Mouse (Mus musculus) kidney, embryonic 16.5 days (tissue): ENCODE data around the gene Lipm. TPM values are rescaled to one million over a fixed set of nuclear protein-coding genes. Genes with fewer than 3 reads are reported as not detected.

Experiments used
- ATAC-seq: fragments of 200-750 bp; cut with Nextera tagmentation; 2 replicates; pipeline ENCODE4 v1.8.0; 2017; ENCODE audit warnings: moderate TSS enrichment; ENCODE audit not compliant: low FRiP score, low TSS enrichment
- H3K27ac ChIP-seq: fragments of 300-500 bp; sonication (generic); 2 replicates; pipeline ENCODE4 v1.5.1; 2014; ENCODE audit warnings: low read length
- H3K27me3 ChIP-seq: fragments of 300-500 bp; sonication (generic); 2 replicates; pipeline ENCODE4 v1.6.1; 2014; ENCODE audit warnings: low read length, control low read depth, mixed read lengths; ENCODE audit not compliant: insufficient read depth
- H3K36me3 ChIP-seq: fragments of 300-500 bp; sonication (generic); 2 replicates; pipeline ENCODE4 v1.6.1; 2014; ENCODE audit warnings: low read length, control low read depth, mixed read lengths; ENCODE audit not compliant: insufficient read depth
- H3K4me1 ChIP-seq: fragments of 300-500 bp; sonication (generic); 2 replicates; pipeline ENCODE4 v1.6.1; 2014; ENCODE audit warnings: low read length, control low read depth, mixed read lengths; ENCODE audit not compliant: insufficient read depth
- H3K4me2 ChIP-seq: fragments of 300-500 bp; sonication (generic); replicated peaks from 2 replicates; pipeline ENCODE4 v1.6.1; 2014; ENCODE audit warnings: low read depth, low read length
- H3K4me3 ChIP-seq: fragments of 300-500 bp; sonication (generic); 2 replicates; pipeline ENCODE4 v1.5.1; 2014; ENCODE audit warnings: mild to moderate bottlenecking, low read length
- H3K9ac ChIP-seq: fragments of 300-500 bp; sonication (generic); replicated peaks from 2 replicates; pipeline ENCODE4 v1.6.1; 2014; ENCODE audit warnings: low read length
- H3K9me3 ChIP-seq: fragments of 300-500 bp; sonication (generic); 2 replicates; pipeline ENCODE4 v1.6.1; 2016; ENCODE audit warnings: low read length, control low read depth
- WGBS: fragments of 180-500 bp; shearing (Covaris S2); extraction: QIAGEN DNeasy Blood & Tissue Kit; methylation state at CpG from one replicate; pipeline ENCODE4 v1.1.7; 2014; 5-methylcytosine and 5-hydroxymethylcytosine counted together
- polyA plus RNA-seq: library from polyadenylated mRNA; unstranded; fragments of >200 nt; fragmentation: Nextera tagmentation; extraction: Ambion mirVana; gene quantifications from 2 replicates; pipeline ENCODE4 v1.2.1, GENCODE M21; 2015

Gene Lipm
- polyA plus RNA-seq, 1 experiment from 2014 or later, result not detected

GRCm38 (mm10) chr19:34101888-34102287 is 1.2 kb downstream of the Lipm start:
- ATAC-seq, result no peak
- Histone ChIP-seq H3K9ac (no peak overlapping the region), H3K4me3 (no peak overlapping the region), H3K4me1 (no peaks in the 10 kb centered on the region), H3K27me3 (no peaks in the 10 kb centered on the region), H3K9me3 (no peaks in the 10 kb centered on the region), H3K36me3 (no peaks in the 10 kb centered on the region), H3K4me2 (no peak overlapping the region), H3K27ac (no peak overlapping the region)
- WGBS, result 86% methylated on average over 7 of the region's 7 CpGs

- no peaks in the 10 kb centered on the region for H3K27me3 ChIP-seq
- H3K4me1 ChIP-seq, result no peaks in the 10 kb centered on the region
- no peak overlapping the region for H3K4me2 ChIP-seq
- no peaks in the 10 kb centered on the region for H3K36me3 ChIP-seq
- H3K9me3 ChIP-seq, result no peaks in the 10 kb centered on the region
- H3K27ac ChIP-seq, result no peak overlapping the region
- no peak overlapping the region for H3K4me3 ChIP-seq
- no peak for ATAC-seq
- 86% methylated on average over 3 of the region's 3 CpGs for WGBS
- H3K9ac ChIP-seq, result no peak overlapping the region
These were observed 4.1 kb downstream of the Lipm start for GRCm38 (mm10) chr19:34104841-34105240.

- Histone ChIP-seq H3K4me2 (no peak overlapping the region), H3K27me3 (no peaks in the 10 kb centered on the region), H3K9ac (no peak overlapping the region), H3K27ac (no peak overlapping the region), H3K4me1 (peaks cover 10% of the 10 kb centered on the region; the same call in 1 of the 2 replicates), H3K4me3 (no peak overlapping the region), H3K9me3 (no peaks in the 10 kb centered on the region), H3K36me3 (no peaks in the 10 kb centered on the region)
- 68% methylated on average over 1 of the region's 1 CpGs for WGBS
- ATAC-seq, result no peak
These were observed 18.4 kb downstream of the Lipm start for GRCm38 (mm10) chr19:34119102-34119501.

GRCm38 (mm10) chr19:34119653-34120052 is 18.9 kb downstream of the Lipm start:
- ATAC-seq, result no peak
- no peak overlapping the region for H3K9ac ChIP-seq
- no peaks in the 10 kb centered on the region for H3K9me3 ChIP-seq
- H3K36me3 ChIP-seq, result no peaks in the 10 kb centered on the region
- no peak overlapping the region for H3K4me3 ChIP-seq
- peaks cover 10% of the 10 kb centered on the region; the same call in 1 of the 2 replicates for H3K4me1 ChIP-seq
- no peak overlapping the region for H3K4me2 ChIP-seq
- no peak overlapping the region for H3K27ac ChIP-seq
- 48% methylated on average over 4 of the region's 4 CpGs for WGBS
- H3K27me3 ChIP-seq, result no peaks in the 10 kb centered on the region

- Histone ChIP-seq H3K27me3 (no peaks in the 10 kb centered on the region), H3K4me2 (no peak overlapping the region), H3K27ac (no peak overlapping the region; the same call in 1 of the 2 replicates), H3K9me3 (no peaks in the 10 kb centered on the region), H3K4me1 (peaks cover 10% of the 10 kb centered on the region; the same call in 1 of the 2 replicates), H3K9ac (no peak overlapping the region), H3K36me3 (no peaks in the 10 kb centered on the region), H3K4me3 (no peak overlapping the region)
- peak; percentile 31; the same call in 1 of the 2 replicates for ATAC-seq
- 48% methylated on average over 3 of the region's 3 CpGs for WGBS
These were observed 19.5 kb downstream of the Lipm start for GRCm38 (mm10) chr19:34120107-34120731.

- Histone ChIP-seq H3K36me3 (no peaks in the 10 kb centered on the region), H3K27ac (no peak overlapping the region), H3K27me3 (no peaks in the 10 kb centered on the region), H3K4me1 (no peaks in the 10 kb centered on the region), H3K4me2 (no peak overlapping the region), H3K9me3 (no peaks in the 10 kb centered on the region), H3K4me3 (no peak overlapping the region), H3K9ac (no peak overlapping the region)
- ATAC-seq, result no peak
- 90% methylated on average over 6 of the region's 6 CpGs for WGBS
These were observed 38.1 kb downstream of the Lipm start for GRCm38 (mm10) chr19:34138720-34139430.

GRCm38 (mm10) chr19:34139431-34140046 is 38.8 kb downstream of the Lipm start:
- H3K27ac ChIP-seq, result no peak overlapping the region
- WGBS, result 72% methylated on average over 3 of the region's 3 CpGs
- no peak for ATAC-seq
- H3K4me3 ChIP-seq, result no peak overlapping the region
- no peak overlapping the region for H3K4me2 ChIP-seq
- H3K4me1 ChIP-seq, result no peaks in the 10 kb centered on the region
- no peaks in the 10 kb centered on the region for H3K36me3 ChIP-seq
- no peaks in the 10 kb centered on the region for H3K9me3 ChIP-seq
- H3K27me3 ChIP-seq, result no peaks in the 10 kb centered on the region
- H3K9ac ChIP-seq, result no peak overlapping the region

- WGBS, result 73% methylated on average over 4 of the region's 4 CpGs
- no peaks in the 10 kb centered on the region for H3K27me3 ChIP-seq
- no peak overlapping the region for H3K27ac ChIP-seq
- H3K4me1 ChIP-seq, result no peaks in the 10 kb centered on the region
- no peak for ATAC-seq
- H3K4me2 ChIP-seq, result no peak overlapping the region
- H3K4me3 ChIP-seq, result no peak overlapping the region
- no peaks in the 10 kb centered on the region for H3K36me3 ChIP-seq
- H3K9me3 ChIP-seq, result no peaks in the 10 kb centered on the region
- H3K9ac ChIP-seq, result no peak overlapping the region
These were observed 47.7 kb downstream of the Lipm start for GRCm38 (mm10) chr19:34148421-34148820.

- Histone ChIP-seq H3K4me3 (no peak overlapping the region), H3K9me3 (no peaks in the 10 kb centered on the region), H3K36me3 (no peaks in the 10 kb centered on the region), H3K27me3 (no peaks in the 10 kb centered on the region), H3K27ac (no peak overlapping the region), H3K4me2 (no peak overlapping the region), H3K4me1 (no peaks in the 10 kb centered on the region), H3K9ac (no peak overlapping the region)
- WGBS, result 80% methylated on average over 1 of the region's 1 CpGs
- ATAC-seq, result no peak
These were observed 51.2 kb downstream of the Lipm start for GRCm38 (mm10) chr19:34151909-34152308.
